Mouse (Mus musculus) liver, embryonic 11.5 days (tissue): ENCODE data around the gene Vstm2a. TPM values are rescaled to one million over a fixed set of nuclear protein-coding genes. Genes with fewer than 3 reads are reported as not detected.

Experiments used
- ATAC-seq: fragments of 200-750 bp; cut with Nextera tagmentation; replicated peaks from 2 replicates; pipeline ENCODE4 v1.8.0; 2017; ENCODE audit warnings: moderate number of reproducible peaks, mild to moderate bottlenecking, moderate TSS enrichment, moderate library complexity; ENCODE audit not compliant: low FRiP score
- DNase-seq: peaks from one replicate; pipeline ENCODE4 v3.0.0-alpha.2; 2017; ENCODE audit warnings: low spot score
- H3K27ac ChIP-seq: fragments of 300-500 bp; sonication (generic); 2 replicates; pipeline ENCODE4 v1.5.1; 2014; ENCODE audit warnings: mild to moderate bottlenecking, low read depth, low read length, control low read depth
- H3K27me3 ChIP-seq: fragments of 300-500 bp; sonication (generic); replicated peaks from 2 replicates; pipeline ENCODE4 v1.6.1; 2014; ENCODE audit warnings: low read length, mixed read lengths; ENCODE audit not compliant: control insufficient read depth, insufficient read depth
- H3K36me3 ChIP-seq: fragments of 300-500 bp; sonication (generic); 2 replicates; pipeline ENCODE4 v1.6.1; 2014; ENCODE audit warnings: mild to moderate bottlenecking, low read length, moderate library complexity, mixed read lengths; ENCODE audit not compliant: control insufficient read depth, insufficient read depth
- H3K4me1 ChIP-seq: fragments of 300-500 bp; sonication (generic); replicated peaks from 2 replicates; pipeline ENCODE4 v1.6.1; 2014; ENCODE audit warnings: low read length, mixed read lengths; ENCODE audit not compliant: control insufficient read depth, insufficient read depth
- H3K4me2 ChIP-seq: fragments of 300-500 bp; sonication (generic); 2 replicates; pipeline ENCODE4 v1.6.1; 2014; ENCODE audit warnings: mild to moderate bottlenecking, control low read depth, moderate library complexity
- H3K4me3 ChIP-seq: fragments of 300-500 bp; sonication (generic); 2 replicates; pipeline ENCODE4 v1.5.1; 2014; ENCODE audit warnings: low read depth, low read length, control low read depth
- H3K9ac ChIP-seq: fragments of 300-500 bp; sonication (generic); 2 replicates; pipeline ENCODE4 v1.6.1; 2014; ENCODE audit warnings: low read depth, low read length, control low read depth
- H3K9me3 ChIP-seq: fragments of 300-500 bp; sonication (generic); 2 replicates; pipeline ENCODE4 v1.6.1; 2016; ENCODE audit warnings: low read length, inconsistent platforms, mixed read lengths; ENCODE audit not compliant: control insufficient read depth
- WGBS: fragments of 180-500 bp; shearing (Covaris S2); extraction: QIAGEN DNeasy Blood & Tissue Kit; methylation state at CpG from one replicate; pipeline ENCODE4 v1.1.7; 2014; 5-methylcytosine and 5-hydroxymethylcytosine counted together
- polyA plus RNA-seq: library from polyadenylated mRNA; unstranded; fragments of >200 nt; fragmentation: Nextera tagmentation; extraction: Ambion mirVana; gene quantifications from 2 replicates; pipeline ENCODE4 v1.2.1, GENCODE M21; 2014

The Vstm2a gene
- polyA plus RNA-seq, 1 experiment from 2014 or later, result 1.0 TPM

DNA sequence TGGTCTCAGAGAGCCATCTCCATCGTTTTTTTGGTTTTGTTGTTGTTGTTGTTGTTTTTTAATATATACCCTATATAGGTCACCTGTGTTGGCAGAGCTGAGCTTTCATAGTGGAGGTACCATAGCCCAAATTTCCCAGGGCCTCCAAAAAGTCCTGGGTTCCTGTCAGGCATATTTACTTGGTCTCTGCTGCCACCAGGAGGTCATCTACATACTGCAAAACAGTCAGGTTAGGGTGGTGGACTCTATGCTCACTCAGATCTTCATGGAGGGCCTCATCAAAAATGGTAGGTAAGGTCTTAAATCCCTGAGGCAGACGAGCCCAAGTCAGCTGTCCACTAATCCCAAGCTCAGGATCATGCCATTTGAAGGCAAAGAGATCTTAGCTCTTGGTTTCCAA is 146.1 kb downstream of the Vstm2a start:
- H3K9ac ChIP-seq, result no peak overlapping the region
- H3K27me3 ChIP-seq, result no peaks in the 10 kb centered on the region
- H3K4me3 ChIP-seq, result no peak overlapping the region
- ATAC-seq (no peak), DNase-seq (no peak)
- no peaks in the 10 kb centered on the region for H3K9me3 ChIP-seq
- no peaks in the 10 kb centered on the region for H3K4me1 ChIP-seq
- H3K4me2 ChIP-seq, result no peak overlapping the region
- 20% methylated on average over 2 of the region's 2 CpGs for WGBS
- H3K36me3 ChIP-seq, result no peaks in the 10 kb centered on the region
- H3K27ac ChIP-seq, result no peak overlapping the region

DNA sequence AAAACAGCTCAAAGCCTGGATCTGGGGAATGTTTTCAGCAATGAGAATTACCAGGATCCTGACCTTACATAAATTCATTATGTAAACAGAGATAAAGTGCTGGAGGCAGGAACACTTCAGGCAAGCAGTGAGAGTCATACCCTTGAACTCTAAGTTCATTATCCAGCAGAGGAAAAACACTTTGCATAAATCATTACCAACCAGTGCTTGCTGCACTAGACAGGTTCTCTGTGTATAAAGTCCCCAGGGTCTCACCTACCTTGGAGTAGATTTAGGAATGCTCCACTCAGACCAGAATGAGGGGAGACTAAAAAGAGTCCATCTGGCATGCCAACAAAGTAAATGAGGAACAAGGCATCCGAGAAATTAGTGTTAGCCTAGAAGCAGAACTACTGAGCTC is 154.2 kb downstream of the Vstm2a start:
- Histone ChIP-seq H3K9ac (no peak overlapping the region), H3K36me3 (no peaks in the 10 kb centered on the region), H3K9me3 (no peaks in the 10 kb centered on the region), H3K27ac (no peak overlapping the region), H3K4me2 (no peak overlapping the region), H3K4me1 (no peaks in the 10 kb centered on the region), H3K27me3 (no peaks in the 10 kb centered on the region), H3K4me3 (no peak overlapping the region)
- WGBS, result 64% methylated on average over 1 of the region's 1 CpGs
- ATAC-seq, result no peak
- no peak for DNase-seq

DNA sequence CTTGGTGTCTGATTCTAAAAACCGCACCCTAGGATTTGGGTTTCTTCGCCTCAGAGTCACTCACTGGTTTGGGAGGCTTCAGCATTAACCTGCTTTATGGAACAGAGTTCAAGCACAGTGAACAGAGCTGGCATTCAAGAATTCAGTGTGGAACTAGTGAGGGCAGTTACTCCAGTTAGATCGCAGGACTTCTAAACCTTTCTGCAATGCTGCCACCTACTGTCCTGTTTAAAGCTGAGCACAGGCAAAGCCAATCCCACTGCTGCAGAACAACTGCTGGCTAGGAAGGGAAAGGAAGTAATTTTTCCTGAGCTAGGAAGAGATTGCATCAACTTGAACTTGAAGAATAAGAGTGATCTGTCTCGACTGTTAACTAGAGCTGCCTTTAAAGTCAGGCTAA is 155.1 kb downstream of the Vstm2a start:
- no peak for DNase-seq
- no peak overlapping the region for H3K4me3 ChIP-seq
- no peak overlapping the region for H3K4me2 ChIP-seq
- 22% methylated on average over 4 of the region's 4 CpGs for whole genome bisulfite sequencing
- no peaks in the 10 kb centered on the region for H3K36me3 ChIP-seq
- ATAC-seq, result peak; percentile 57
- no peaks in the 10 kb centered on the region for H3K9me3 ChIP-seq
- H3K27ac ChIP-seq, result no peak overlapping the region
- H3K27me3 ChIP-seq, result no peaks in the 10 kb centered on the region
- H3K4me1 ChIP-seq, result no peaks in the 10 kb centered on the region
- no peak overlapping the region for H3K9ac ChIP-seq

DNA sequence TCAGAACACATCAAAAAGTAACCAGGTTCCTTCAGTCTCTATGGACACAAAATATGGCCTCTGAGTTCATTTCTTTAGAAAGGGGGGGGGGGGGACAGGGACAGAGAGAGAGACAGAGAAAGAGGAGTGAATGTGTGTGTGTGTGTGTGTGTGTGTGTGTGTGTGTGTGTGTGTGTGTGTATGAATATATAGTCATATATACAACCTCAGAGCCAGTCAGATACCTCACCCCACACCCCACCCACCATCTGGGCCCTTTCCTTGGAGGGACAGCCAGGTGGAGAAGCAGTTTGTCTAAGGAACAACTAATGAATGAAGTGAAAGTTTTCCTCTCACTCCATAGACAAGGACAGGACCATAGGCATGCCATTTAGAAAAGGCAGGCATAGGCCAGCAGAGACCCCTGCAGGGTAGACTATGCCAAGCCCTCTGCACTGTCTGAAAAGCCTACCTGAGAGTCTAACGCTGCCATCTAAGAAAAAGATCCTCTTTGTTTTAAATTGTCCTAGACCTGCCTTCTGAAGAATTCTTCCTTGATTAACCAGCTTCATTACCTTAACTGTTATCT is 155.6 kb downstream of the Vstm2a start:
- Histone ChIP-seq H3K27me3 (no peaks in the 10 kb centered on the region), H3K4me3 (no peak overlapping the region), H3K9ac (no peak overlapping the region), H3K36me3 (no peaks in the 10 kb centered on the region), H3K9me3 (no peaks in the 10 kb centered on the region), H3K27ac (no peak overlapping the region), H3K4me2 (no peak overlapping the region), H3K4me1 (no peaks in the 10 kb centered on the region)
- DNase-seq (no peak), ATAC-seq (no peak)
- 54% methylated on average over 1 of the region's 1 CpGs for WGBS

DNA sequence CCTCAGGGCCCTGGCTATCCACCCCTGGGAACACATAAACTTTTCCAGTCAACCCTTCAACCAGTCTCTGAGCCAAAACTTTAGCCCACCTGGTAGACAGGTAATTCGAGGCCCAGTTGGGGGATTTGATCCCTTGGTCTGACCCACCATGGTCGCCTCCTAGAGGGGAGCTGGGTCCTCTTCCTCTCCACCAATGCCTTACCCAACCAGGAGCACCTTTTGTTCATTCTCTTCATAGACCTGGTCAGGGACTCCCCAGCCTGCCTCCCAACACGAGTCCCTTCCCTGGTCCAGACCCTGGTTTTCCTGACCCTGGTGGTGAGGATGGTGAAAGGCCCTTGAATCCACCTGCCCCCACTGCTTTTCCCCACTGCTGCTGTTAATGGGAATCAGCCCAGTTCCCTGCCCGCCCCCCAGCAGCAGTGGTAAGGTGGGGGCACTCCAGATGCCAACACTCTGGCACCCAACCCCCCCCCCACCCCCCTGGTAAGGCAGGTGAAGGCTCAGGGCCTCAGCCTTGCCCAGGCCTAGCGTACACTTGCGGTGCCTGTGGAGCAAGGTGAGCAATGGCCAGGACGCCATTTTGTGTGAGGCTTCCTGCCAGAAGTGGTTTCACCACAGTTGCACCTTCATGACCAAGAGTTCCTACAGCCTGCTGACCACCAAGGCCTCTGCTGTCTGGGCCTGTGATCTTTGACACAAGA is 182.2 kb downstream of the Vstm2a start:
- DNase-seq, result no peak
- no peaks in the 10 kb centered on the region for H3K9me3 ChIP-seq
- H3K27me3 ChIP-seq, result no peaks in the 10 kb centered on the region
- no peak overlapping the region for H3K27ac ChIP-seq
- H3K9ac ChIP-seq, result no peak overlapping the region
- no peak overlapping the region for H3K4me2 ChIP-seq
- 82% methylated on average over 7 of the region's 7 CpGs for WGBS
- peak; percentile 39; the same call in 1 of the 2 replicates for ATAC-seq
- H3K36me3 ChIP-seq, result no peaks in the 10 kb centered on the region
- no peak overlapping the region for H3K4me3 ChIP-seq
- no peaks in the 10 kb centered on the region for H3K4me1 ChIP-seq
